Mouse (Mus musculus): ENCODE results near the gene Fkbp5. TPM values are rescaled to one million over a fixed set of nuclear protein-coding genes. Genes with fewer than 3 reads are reported as not detected.

The Fkbp5 gene
- polyA plus RNA-seq, 1 experiment from 2014 or later, result 27.2 TPM

- Histone ChIP-seq H3K36me3 (no peaks in the 10 kb centered on the region), H3K27ac (replicated peaks) (no peak overlapping the region), H3K27me3 (replicated peaks) (no peaks in the 10 kb centered on the region), H3K9ac (replicated peaks) (no peak overlapping the region), H3K4me1 (no peaks in the 10 kb centered on the region), H3K4me2 (no peak overlapping the region), H3K4me3 (replicated peaks) (no peak overlapping the region), H3K9me3 (replicated peaks) (no peaks in the 10 kb centered on the region)
- ATAC-seq (ENCODE audit: low FRiP score), result no peak
- 81% methylated on average over 7 of the region's 7 CpGs for WGBS
Measured at GRCm38 (mm10) chr17:28447789-28448188, 69.5 kb downstream of the Fkbp5 start.

GRCm38 (mm10) chr17:28446820-28447168 lies 70.5 kb downstream of the Fkbp5 start:
- Histone ChIP-seq H3K36me3 (no peaks in the 10 kb centered on the region), H3K9me3 (replicated peaks) (no peaks in the 10 kb centered on the region), H3K4me2 (no peak overlapping the region), H3K27me3 (replicated peaks) (no peaks in the 10 kb centered on the region), H3K27ac (replicated peaks) (no peak overlapping the region), H3K9ac (replicated peaks) (no peak overlapping the region), H3K4me3 (replicated peaks) (no peak overlapping the region), H3K4me1 (no peaks in the 10 kb centered on the region)
- 77% methylated on average over 5 of the region's 5 CpGs for WGBS
- no peak for ATAC-seq (ENCODE audit: low FRiP score)

- 93% methylated on average over 12 of the region's 12 CpGs for WGBS
- Histone ChIP-seq H3K9me3 (replicated peaks) (no peaks in the 10 kb centered on the region), H3K36me3 (no peaks in the 10 kb centered on the region), H3K9ac (replicated peaks) (no peak overlapping the region), H3K27me3 (replicated peaks) (no peaks in the 10 kb centered on the region), H3K4me1 (no peaks in the 10 kb centered on the region), H3K4me3 (replicated peaks) (no peak overlapping the region), H3K27ac (replicated peaks) (no peak overlapping the region), H3K4me2 (no peak overlapping the region)
- no peak for ATAC-seq (ENCODE audit: low FRiP score)
Measured at GRCm38 (mm10) chr17:28445886-28446819, 71.2 kb downstream of the Fkbp5 start.

- WGBS, result 76% methylated on average over 6 of the region's 6 CpGs
- Histone ChIP-seq H3K4me3 (replicated peaks) (no peak overlapping the region), H3K36me3 (no peaks in the 10 kb centered on the region), H3K27me3 (replicated peaks) (no peaks in the 10 kb centered on the region), H3K4me2 (no peak overlapping the region), H3K9ac (replicated peaks) (no peak overlapping the region), H3K4me1 (no peaks in the 10 kb centered on the region), H3K9me3 (replicated peaks) (no peaks in the 10 kb centered on the region), H3K27ac (replicated peaks) (no peak overlapping the region)
- no peak for ATAC-seq (ENCODE audit: low FRiP score)
Measured at GRCm38 (mm10) chr17:28442661-28443060, 74.7 kb downstream of the Fkbp5 start.

- WGBS, result 83% methylated on average over 6 of the region's 6 CpGs
- H3K9ac ChIP-seq (replicated peaks), result no peak overlapping the region
- no peak overlapping the region for H3K27ac ChIP-seq (replicated peaks)
- H3K4me2 ChIP-seq, result no peak overlapping the region
- H3K27me3 ChIP-seq (replicated peaks), result no peaks in the 10 kb centered on the region
- ATAC-seq (ENCODE audit: low FRiP score), result no peak
- no peaks in the 10 kb centered on the region for H3K9me3 ChIP-seq (replicated peaks)
- H3K4me3 ChIP-seq (replicated peaks), result no peak overlapping the region
- peaks cover 3% of the 10 kb centered on the region; the same call in 1 of the 2 replicates for H3K36me3 ChIP-seq
- H3K4me1 ChIP-seq, result no peaks in the 10 kb centered on the region
Measured at GRCm38 (mm10) chr17:28438342-28439115, 78.8 kb downstream of the Fkbp5 start.

GRCm38 (mm10) chr17:28437938-28438337 lies 79.4 kb downstream of the Fkbp5 start:
- Histone ChIP-seq H3K36me3 (peaks cover 3% of the 10 kb centered on the region; the same call in 1 of the 2 replicates), H3K4me1 (no peaks in the 10 kb centered on the region), H3K4me3 (replicated peaks) (no peak overlapping the region), H3K4me2 (no peak overlapping the region), H3K27me3 (replicated peaks) (no peaks in the 10 kb centered on the region), H3K9ac (replicated peaks) (no peak overlapping the region), H3K27ac (replicated peaks) (no peak overlapping the region), H3K9me3 (replicated peaks) (no peaks in the 10 kb centered on the region)
- WGBS, result 58% methylated on average over 2 of the region's 2 CpGs
- no peak for ATAC-seq (ENCODE audit: low FRiP score)

GRCm38 (mm10) chr17:28434921-28435485 lies 82.3 kb downstream of the Fkbp5 start:
- H3K4me3 ChIP-seq (replicated peaks), result no peak overlapping the region
- no peak for ATAC-seq (ENCODE audit: low FRiP score)
- peaks cover 3% of the 10 kb centered on the region; the same call in 1 of the 2 replicates for H3K36me3 ChIP-seq
- 70% methylated on average over 5 of the region's 5 CpGs for WGBS
- H3K27ac ChIP-seq (replicated peaks), result no peak overlapping the region
- H3K9me3 ChIP-seq (replicated peaks), result no peaks in the 10 kb centered on the region
- H3K9ac ChIP-seq (replicated peaks), result no peak overlapping the region
- no peaks in the 10 kb centered on the region for H3K27me3 ChIP-seq (replicated peaks)
- H3K4me1 ChIP-seq, result no peaks in the 10 kb centered on the region
- H3K4me2 ChIP-seq, result no peak overlapping the region

- H3K36me3 ChIP-seq, result peaks cover 3% of the 10 kb centered on the region; the same call in 1 of the 2 replicates
- no peak for ATAC-seq (ENCODE audit: low FRiP score)
- no peak overlapping the region for H3K27ac ChIP-seq (replicated peaks)
- 94% methylated on average over 6 of the region's 6 CpGs for whole genome bisulfite sequencing
- no peak overlapping the region for H3K4me3 ChIP-seq (replicated peaks)
- no peaks in the 10 kb centered on the region for H3K9me3 ChIP-seq (replicated peaks)
- no peak overlapping the region for H3K4me2 ChIP-seq
- H3K27me3 ChIP-seq (replicated peaks), result no peaks in the 10 kb centered on the region
- H3K4me1 ChIP-seq, result no peaks in the 10 kb centered on the region
- no peak overlapping the region for H3K9ac ChIP-seq (replicated peaks)
Measured at GRCm38 (mm10) chr17:28433029-28433428, 84.3 kb downstream of the Fkbp5 start.

- 95% methylated on average over 6 of the region's 6 CpGs for WGBS
- ATAC-seq (ENCODE audit: low FRiP score), result no peak
Measured at GRCm38 (mm10) chr17:28431931-28432335, 85.4 kb downstream of the Fkbp5 start.

GRCm38 (mm10) chr17:28431038-28431437 lies 86.3 kb downstream of the Fkbp5 start:
- WGBS, result 77% methylated on average over 7 of the region's 7 CpGs
- no peaks in the 10 kb centered on the region for H3K27me3 ChIP-seq (replicated peaks)
- no peaks in the 10 kb centered on the region for H3K9me3 ChIP-seq (replicated peaks)
- no peak for ATAC-seq (ENCODE audit: low FRiP score)
- H3K9ac ChIP-seq (replicated peaks), result no peak overlapping the region
- H3K4me3 ChIP-seq (replicated peaks), result no peak overlapping the region
- H3K36me3 ChIP-seq, result peaks cover 8% of the 10 kb centered on the region; the same call in 1 of the 2 replicates
- no peak overlapping the region for H3K4me2 ChIP-seq
- H3K4me1 ChIP-seq, result no peaks in the 10 kb centered on the region
- no peak overlapping the region for H3K27ac ChIP-seq (replicated peaks)

More at GRCm38 (mm10) chr17:28431931-28432335, 85.4 kb downstream of the Fkbp5 start:
- Histone ChIP-seq H3K9ac (replicated peaks) (no peak overlapping the region), H3K36me3 (peaks cover 5% of the 10 kb centered on the region), H3K4me1 (no peaks in the 10 kb centered on the region), H3K27ac (replicated peaks) (no peak overlapping the region), H3K27me3 (replicated peaks) (no peaks in the 10 kb centered on the region), H3K9me3 (replicated peaks) (no peaks in the 10 kb centered on the region), H3K4me2 (no peak overlapping the region), H3K4me3 (replicated peaks) (no peak overlapping the region)

GRCm38 (mm10) chr17:28428474-28429258 lies 88.7 kb downstream of the Fkbp5 start:
- H3K9me3 ChIP-seq (replicated peaks), result no peaks in the 10 kb centered on the region
- ATAC-seq (ENCODE audit: low FRiP score), result no peak
- no peak overlapping the region for H3K9ac ChIP-seq (replicated peaks)
- H3K4me1 ChIP-seq, result peaks cover 7% of the 10 kb centered on the region; the same call in 1 of the 2 replicates
- no peaks in the 10 kb centered on the region for H3K27me3 ChIP-seq (replicated peaks)
- H3K4me2 ChIP-seq, result no peak overlapping the region
- no peak overlapping the region for H3K27ac ChIP-seq (replicated peaks)
- 81% methylated on average over 15 of the region's 15 CpGs for WGBS
- H3K36me3 ChIP-seq, result peaks cover 10% of the 10 kb centered on the region; the same call in 1 of the 2 replicates
- no peak overlapping the region for H3K4me3 ChIP-seq (replicated peaks)

All from neural tube, embryonic 15.5 days (tissue).